Mouse (Mus musculus) ES-E14 (cell line): ENCODE data around the gene Dpm3. TPM values are rescaled to one million over a fixed set of nuclear protein-coding genes. Genes with fewer than 3 reads are reported as not detected.

Experiments used
- DNase-seq: peaks from one replicate; pipeline ENCODE4 v3.0.0-alpha.2; 2013; ENCODE audit warnings: low read depth, low spot score
- H3K27ac ChIP-seq: 2 replicates; pipeline ENCODE4 v1.5.1; 2012; ENCODE audit warnings: low read depth, mild to moderate bottlenecking, low read length, moderate library complexity, mixed read lengths; ENCODE audit not compliant: poor library complexity, insufficient read depth, severe bottlenecking
- H3K36me3 ChIP-seq: 2 replicates; pipeline ENCODE4 v1.6.1; 2012; ENCODE audit warnings: mild to moderate bottlenecking, low read length, moderate library complexity, mixed read lengths; ENCODE audit not compliant: control insufficient read depth, poor library complexity, insufficient read depth, severe bottlenecking
- H3K4me1 ChIP-seq, 2 experiments: fragments of 150-350 bp in 1 of 2; sonication (generic) in 1 of 2; 2 replicates each; pipeline ENCODE4 v1.6.1; 2012; ENCODE audit warnings: low read length in 2 of 2, mild to moderate bottlenecking in 1 of 2, mixed read lengths in 1 of 2; ENCODE audit not compliant: control insufficient read depth in 2 of 2, insufficient read depth in 2 of 2, poor library complexity in 1 of 2
- H3K4me3 ChIP-seq, 2 experiments: fragments of 150-350 bp in 1 of 2; sonication (generic) in 1 of 2; 2 replicates each; pipeline ENCODE4 v1.5.1; 2012; ENCODE audit warnings: low read length in 2 of 2, low read depth in 1 of 2, mild to moderate bottlenecking in 1 of 2, mixed read lengths in 1 of 2; ENCODE audit not compliant: insufficient read depth in 1 of 2, poor library complexity in 1 of 2, severe bottlenecking in 1 of 2
- H3K9ac ChIP-seq: 2 replicates; pipeline ENCODE4 v1.6.1; 2012; ENCODE audit warnings: low read depth, mild to moderate bottlenecking, low read length, mixed read lengths; ENCODE audit not compliant: poor library complexity, insufficient read depth, severe bottlenecking
- H3K9me3 ChIP-seq: fragments of 150-350 bp; sonication (generic); 2 replicates; pipeline ENCODE4 v1.6.1; 2012; ENCODE audit warnings: low read depth, mild to moderate bottlenecking, low read length; ENCODE audit not compliant: control insufficient read depth, insufficient read depth
- CHD2 ChIP-seq: IDR thresholded peaks from 2 replicates; pipeline ENCODE4 v1.6.1; 2014; ENCODE audit warnings: mild to moderate bottlenecking, low read depth, low read length, inconsistent platforms
- HCFC1 ChIP-seq: IDR thresholded peaks from 2 replicates; pipeline ENCODE4 v1.6.1; 2012; ENCODE audit warnings: low read length, inconsistent platforms, borderline replicate concordance; ENCODE audit not compliant: insufficient read depth
- MAFK ChIP-seq: IDR thresholded peaks from 2 replicates; pipeline ENCODE4 v1.6.1; 2014; ENCODE audit warnings: mild to moderate bottlenecking, low read depth, low read length, inconsistent platforms; ENCODE audit not compliant: insufficient read depth
- ZC3H11A ChIP-seq: IDR thresholded peaks from 2 replicates; pipeline ENCODE4 v1.6.1; 2012; ENCODE audit warnings: low read depth, mild to moderate bottlenecking, inconsistent platforms, low read length, borderline replicate concordance
- ZNF384 ChIP-seq: IDR thresholded peaks from 2 replicates; pipeline ENCODE4 v1.6.1; 2012; ENCODE audit warnings: low read depth, low read length, inconsistent platforms
- in situ Hi-C, 2 experiments: fragments of 600-800 bp; cut with MboI; formaldehyde crosslinking; loops; one replicate each; pipeline ENCODE4 v1.15.1; 2025; ENCODE audit warnings: low sequenced_read_pairs in 2 of 2, inconsistent platforms in 1 of 2; ENCODE audit not compliant: unreplicated experiment in 2 of 2
- total RNA-seq: library from RNA; depleted of rRNA; stranded (reverse); fragments of 300-350 nt; gene quantifications from 2 replicates; pipeline ENCODE4 v1.2.3, GENCODE M21; 2012

Dpm3 gene
- total RNA-seq, 1 experiment: 207 TPM

GRCm38 (mm10) chr3:89292303-89292702 lies 33.1 kb downstream of the Dpm3 start:
- Histone ChIP-seq H3K9ac (no peak overlapping the region), H3K36me3 (no peaks in the 10 kb centered on the region), H3K4me3 (no peak overlapping the region), H3K27ac (no peak overlapping the region), H3K4me1 (peaks cover 0 to 3% of the 10 kb centered on the region in 2 experiments; a peak in 1 of 4 replicates), H3K9me3 (no peaks in the 10 kb centered on the region)
- no peak for TF ChIP-seq HCFC1
- no peak for TF ChIP-seq ZC3H11A
- no peak for TF ChIP-seq CHD2
- no peak for TF ChIP-seq ZNF384
- no peak for TF ChIP-seq MAFK
- DNase-seq: no peak
- in situ Hi-C loops: no loop called here

GRCm38 (mm10) chr3:89293247-89293918 lies 34.2 kb downstream of the Dpm3 start:
- H3K27ac ChIP-seq: no peak overlapping the region
- no peak for TF ChIP-seq HCFC1
- TF ChIP-seq ZC3H11A: no peak
- TF ChIP-seq MAFK: no peak
- TF ChIP-seq CHD2: no peak
- no peak for TF ChIP-seq ZNF384
- H3K4me1 ChIP-seq: no peaks in the 10 kb centered on the region
- H3K9ac ChIP-seq: no peak overlapping the region
- no peaks in the 10 kb centered on the region for H3K9me3 ChIP-seq
- no peak overlapping the region for H3K4me3 ChIP-seq
- no peak for DNase-seq
- in situ Hi-C loops: no loop called here
- H3K36me3 ChIP-seq: no peaks in the 10 kb centered on the region

- Histone ChIP-seq H3K9ac (no peak overlapping the region), H3K9me3 (no peaks in the 10 kb centered on the region), H3K27ac (no peak overlapping the region), H3K4me3 (no peak overlapping the region), H3K36me3 (no peaks in the 10 kb centered on the region), H3K4me1 (no peaks in the 10 kb centered on the region)
- in situ Hi-C loops: no loop called here
- no peak for DNase-seq
- TF ChIP-seq ZC3H11A: no peak
- TF ChIP-seq HCFC1: no peak
- TF ChIP-seq ZNF384: no peak
- TF ChIP-seq MAFK: no peak
- no peak for TF ChIP-seq CHD2
Measured at GRCm38 (mm10) chr3:89294195-89294594, 35.0 kb downstream of the Dpm3 start.

- in situ Hi-C loops: no loop called here
- H3K4me3 ChIP-seq: no peak overlapping the region
- no peaks in the 10 kb centered on the region for H3K36me3 ChIP-seq
- no peak for DNase-seq
- H3K4me1 ChIP-seq: no peaks in the 10 kb centered on the region
- H3K27ac ChIP-seq: no peak overlapping the region
- no peak overlapping the region for H3K9ac ChIP-seq
- no peaks in the 10 kb centered on the region for H3K9me3 ChIP-seq
- TF ChIP-seq HCFC1 (no peak), ZC3H11A (no peak), MAFK (no peak), CHD2 (no peak), ZNF384 (no peak)
Measured at GRCm38 (mm10) chr3:89295685-89296230, 36.6 kb downstream of the Dpm3 start.
